Mouse (Mus musculus) kidney, adult 2 months (tissue): ENCODE measurements around the gene Klhdc8a. TPM values are rescaled to one million over a fixed set of nuclear protein-coding genes. Genes with fewer than 3 reads are reported as not detected.
A peak's percentile ranks its signal among the peaks of the same experiment; 100 is the strongest.

Experiments
- DNase-seq: peaks from one replicate; pipeline ENCODE4 v3.0.0; 2021
- H3K27ac ChIP-seq: fragments of 200-500 bp; 2 replicates; pipeline ENCODE4 v1.5.1; 2012; ENCODE audit warnings: low read depth, low read length, control low read depth, inconsistent platforms; ENCODE audit not compliant: insufficient read depth
- H3K27me3 ChIP-seq: fragments of 200-500 bp; replicated peaks from 2 replicates; pipeline ENCODE4 v1.6.1; 2012; ENCODE audit warnings: mild to moderate bottlenecking, moderate library complexity, low read length, inconsistent platforms; ENCODE audit not compliant: control insufficient read depth, insufficient read depth
- H3K36me3 ChIP-seq: fragments of 200-500 bp; 2 replicates; pipeline ENCODE4 v1.6.1; 2012; ENCODE audit warnings: mild to moderate bottlenecking, moderate library complexity, low read length, inconsistent platforms; ENCODE audit not compliant: control insufficient read depth, insufficient read depth
- H3K4me1 ChIP-seq: fragments of 200-500 bp; 2 replicates; pipeline ENCODE4 v1.6.1; 2011; ENCODE audit warnings: low read length; ENCODE audit not compliant: control insufficient read depth, insufficient read depth
- H3K4me3 ChIP-seq: fragments of 200-500 bp; 2 replicates; pipeline ENCODE4 v1.5.1; 2011; ENCODE audit warnings: mild to moderate bottlenecking, low read depth, low read length, control low read depth; ENCODE audit not compliant: insufficient read depth
- CTCF ChIP-seq: fragments of 200-500 bp; conservative IDR thresholded peaks from 2 replicates; pipeline ENCODE4 v1.5.1; 2011; ENCODE audit warnings: low read depth, mild to moderate bottlenecking, control low read depth, low read length, moderate library complexity, mixed read lengths; ENCODE audit not compliant: insufficient read depth, insufficient read length
- POLR2A ChIP-seq: fragments of 200-500 bp; IDR thresholded peaks from one replicate; pipeline ENCODE4 v1.6.1; 2011; ENCODE audit warnings: low read depth, low read length, control low read depth
- WGBS: fragments of 180-500 bp; shearing (Covaris S2); methylation state at CpG from one replicate; pipeline ENCODE4 v1.1.7; 2018; 5-methylcytosine and 5-hydroxymethylcytosine counted together
- polyA plus RNA-seq: library from polyadenylated mRNA; depleted of rRNA; stranded (reverse); fragments of >200 nt; gene quantifications from 2 replicates; pipeline ENCODE4 v1.2.3, GENCODE M21; 2012

Gene Klhdc8a
- polyA plus RNA-seq, 1 experiment: 15.7 TPM

DNA sequence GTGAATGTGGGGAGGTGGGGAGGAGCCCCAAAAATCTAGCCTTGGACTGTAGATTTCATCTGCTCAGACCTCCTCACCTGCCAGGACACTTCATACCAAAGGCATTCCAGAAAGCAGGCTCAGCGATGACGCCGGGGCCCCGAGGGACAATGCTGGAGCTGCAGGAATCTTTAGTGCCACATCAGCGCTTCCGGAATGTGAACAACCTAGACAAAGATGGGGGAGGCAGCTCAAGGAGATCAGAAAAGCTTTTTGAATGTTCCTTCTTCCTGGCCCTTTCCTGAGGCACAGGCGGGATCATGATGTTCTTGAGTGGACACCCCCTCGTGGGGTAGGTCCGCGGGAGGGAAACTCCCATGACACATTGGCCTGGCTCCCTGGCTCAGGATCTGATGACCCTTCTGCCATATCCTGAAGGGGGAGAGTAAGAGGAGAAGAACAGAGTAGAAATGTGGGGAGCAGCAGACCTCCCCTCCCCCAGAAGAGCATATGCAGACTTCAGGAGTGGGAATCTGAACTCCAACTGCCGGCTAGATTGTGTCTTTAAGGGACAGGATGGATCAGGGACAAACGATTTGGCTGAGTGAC is 37.0 kb downstream of the Klhdc8a start:
- H3K4me3 ChIP-seq: no peak overlapping the region
- H3K27me3 ChIP-seq: no peaks in the 10 kb centered on the region
- WGBS: 9% methylated on average over 12 of the region's 12 CpGs
- TF ChIP-seq CTCF: no peak
- TF ChIP-seq POLR2A: no peak
- H3K36me3 ChIP-seq: peaks cover 9% of the 10 kb centered on the region; the same call in 1 of the 2 replicates
- peaks cover 64% of the 10 kb centered on the region for H3K4me1 ChIP-seq
- peak; percentile 91 for DNase-seq
- H3K27ac ChIP-seq: peak overlapping the region; percentile 91

DNA sequence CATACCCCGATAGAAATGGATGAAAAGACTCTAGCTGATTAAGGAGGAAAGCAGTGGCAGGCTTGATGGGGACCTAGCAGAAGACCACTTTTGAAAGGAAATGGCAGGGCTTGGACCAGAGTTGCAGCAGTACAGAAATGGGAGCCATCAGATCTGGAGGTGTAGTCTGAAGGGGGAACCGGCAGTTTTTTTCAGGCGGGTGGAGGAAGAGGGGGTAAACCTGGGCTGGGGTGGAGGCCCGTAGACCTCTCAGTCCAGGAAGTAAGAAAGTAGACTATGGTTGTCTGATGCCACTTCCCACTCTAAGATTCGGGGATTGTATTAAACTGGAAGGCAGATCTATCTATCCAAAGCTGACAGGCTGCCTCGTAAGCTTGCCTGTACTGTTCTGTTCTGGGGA is 38.5 kb downstream of the Klhdc8a start:
- H3K36me3 ChIP-seq: peaks cover 1% of the 10 kb centered on the region; the same call in 1 of the 2 replicates
- TF ChIP-seq CTCF: no peak
- 76% methylated on average over 6 of the region's 6 CpGs for WGBS
- H3K4me3 ChIP-seq: no peak overlapping the region
- H3K27ac ChIP-seq: peak overlapping the region; percentile 84
- H3K4me1 ChIP-seq: peaks cover 65% of the 10 kb centered on the region
- H3K27me3 ChIP-seq: no peaks in the 10 kb centered on the region
- no peak for DNase-seq

DNA sequence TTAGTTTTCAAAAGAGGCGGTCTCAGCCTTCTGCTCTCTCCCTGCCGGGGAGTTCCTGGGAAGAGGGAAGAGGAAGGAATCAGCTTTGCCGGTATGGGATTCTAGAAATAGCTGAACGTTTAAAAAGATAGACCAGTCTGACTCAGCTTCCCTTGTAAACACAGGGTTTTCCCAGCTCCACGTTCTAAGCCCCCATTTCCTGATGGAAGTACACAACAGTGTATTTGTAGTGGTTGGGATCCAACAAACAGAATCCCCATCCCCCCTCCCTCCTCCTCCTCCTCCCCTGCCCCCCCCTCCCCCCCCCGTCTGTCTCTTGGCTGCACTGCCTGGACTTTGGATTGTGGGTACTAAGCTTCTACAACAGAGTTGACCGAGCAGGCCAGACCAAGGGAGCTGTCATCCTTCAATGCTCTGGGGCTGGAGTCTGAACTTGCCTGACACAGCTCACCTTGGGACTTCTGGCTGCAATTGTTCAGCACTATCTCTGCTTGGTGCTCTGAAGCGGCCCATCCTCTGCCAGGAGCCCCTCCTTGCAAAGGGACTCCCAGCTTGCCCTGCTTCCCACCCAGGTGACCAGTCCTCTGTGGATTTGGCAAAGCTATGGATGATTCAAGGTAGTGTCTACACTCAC is 39.7 kb downstream of the Klhdc8a start:
- TF ChIP-seq POLR2A (no peak), CTCF (no peak)
- peak overlapping the region; percentile 65 for H3K27ac ChIP-seq
- H3K27me3 ChIP-seq: no peaks in the 10 kb centered on the region
- no peak overlapping the region for H3K4me3 ChIP-seq
- 19% methylated on average over 8 of the region's 8 CpGs for WGBS
- H3K4me1 ChIP-seq: peaks cover 66% of the 10 kb centered on the region
- DNase-seq: peak; percentile 90
- no peaks in the 10 kb centered on the region for H3K36me3 ChIP-seq

DNA sequence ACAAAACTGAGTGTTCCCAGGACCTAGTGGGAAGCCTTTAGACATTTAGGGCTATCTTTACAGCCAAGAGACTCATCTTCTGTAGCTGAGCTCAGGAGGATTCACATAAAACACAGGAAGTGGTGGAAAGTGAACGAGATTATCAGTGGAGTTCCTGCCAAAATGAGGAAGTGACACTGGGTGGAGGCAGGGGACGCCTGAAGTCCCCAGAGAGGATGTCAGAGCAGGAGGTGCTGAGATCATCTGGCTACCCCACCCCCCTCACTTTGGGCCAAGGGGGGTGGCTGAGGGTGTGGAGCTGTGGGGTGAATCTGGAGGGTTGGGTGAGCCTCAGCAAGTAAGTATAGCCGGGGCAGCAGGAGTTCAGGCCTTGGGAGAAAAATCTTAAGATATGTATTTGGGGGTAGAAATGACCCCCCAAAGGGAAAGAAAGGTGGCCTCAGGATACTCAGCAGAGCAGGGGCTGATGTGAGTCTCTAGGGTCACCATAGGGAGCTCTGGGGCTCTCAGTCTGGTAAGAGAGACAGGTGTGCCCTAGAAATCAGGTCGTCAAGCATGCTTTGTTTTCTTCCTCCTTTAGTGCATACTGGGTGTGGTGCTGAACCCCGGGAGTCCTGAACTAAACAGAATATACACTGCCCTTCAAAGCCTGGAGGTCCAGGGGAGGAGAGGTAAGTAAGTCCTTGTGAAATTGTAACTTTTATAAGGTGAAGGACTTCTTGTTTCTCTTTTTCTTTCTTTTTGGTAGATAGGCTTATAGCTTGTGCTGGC is 43.5 kb downstream of the Klhdc8a start:
- peak overlapping the region; percentile 80 for H3K27ac ChIP-seq
- no peaks in the 10 kb centered on the region for H3K36me3 ChIP-seq
- WGBS: 45% methylated on average over 5 of the region's 5 CpGs
- no peak overlapping the region for H3K4me3 ChIP-seq
- TF ChIP-seq CTCF (no peak), POLR2A (no peak)
- peaks cover 45% of the 10 kb centered on the region for H3K4me1 ChIP-seq
- DNase-seq: peak; percentile 89
- H3K27me3 ChIP-seq: no peaks in the 10 kb centered on the region

DNA sequence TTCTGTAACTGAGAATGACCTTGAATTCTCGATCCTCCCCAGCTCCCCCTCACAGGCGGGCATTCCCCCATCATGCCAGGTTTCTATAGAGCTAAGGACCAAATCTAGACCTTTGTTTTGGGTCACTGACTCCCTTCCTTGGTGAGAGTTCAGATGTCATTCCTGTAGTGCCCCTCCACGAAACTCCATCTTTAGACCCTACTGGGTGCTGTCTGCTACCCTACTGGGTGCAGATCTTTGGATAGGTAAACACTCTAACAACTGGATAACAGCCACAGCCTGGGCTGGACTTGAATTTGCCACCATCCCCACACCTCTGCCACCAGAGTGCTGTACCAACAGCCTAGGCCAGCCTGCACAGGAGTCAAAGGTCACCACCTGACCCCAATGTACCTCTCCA is 44.1 kb downstream of the Klhdc8a start:
- Histone ChIP-seq H3K4me3 (no peak overlapping the region), H3K36me3 (no peaks in the 10 kb centered on the region), H3K4me1 (peaks cover 39% of the 10 kb centered on the region), H3K27ac (peak overlapping the region; percentile 6; the same call in 1 of the 2 replicates), H3K27me3 (no peaks in the 10 kb centered on the region)
- no peak for TF ChIP-seq POLR2A
- no peak for DNase-seq
- 42% methylated on average over 3 of the region's 3 CpGs for WGBS

DNA sequence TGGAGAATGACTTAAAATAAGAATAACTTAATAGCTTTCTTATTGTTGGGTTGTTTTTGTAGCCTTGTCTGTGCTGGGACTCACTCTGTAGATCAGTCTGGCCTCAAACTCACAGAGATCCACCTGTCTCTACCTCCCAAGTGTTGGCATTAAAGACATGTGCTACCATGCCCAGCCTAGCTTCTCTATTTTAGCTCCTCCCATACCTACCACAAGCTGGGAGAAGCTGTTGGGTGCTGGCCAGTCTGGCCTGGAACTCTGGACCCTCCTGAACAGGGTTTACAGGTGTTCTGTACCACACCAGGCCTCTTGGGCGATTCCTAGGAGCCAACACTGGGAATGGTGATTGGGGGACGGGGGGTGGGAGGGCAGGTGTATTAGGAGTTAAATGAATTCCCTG is 44.8 kb downstream of the Klhdc8a start:
- H3K27me3 ChIP-seq: no peaks in the 10 kb centered on the region

DNA sequence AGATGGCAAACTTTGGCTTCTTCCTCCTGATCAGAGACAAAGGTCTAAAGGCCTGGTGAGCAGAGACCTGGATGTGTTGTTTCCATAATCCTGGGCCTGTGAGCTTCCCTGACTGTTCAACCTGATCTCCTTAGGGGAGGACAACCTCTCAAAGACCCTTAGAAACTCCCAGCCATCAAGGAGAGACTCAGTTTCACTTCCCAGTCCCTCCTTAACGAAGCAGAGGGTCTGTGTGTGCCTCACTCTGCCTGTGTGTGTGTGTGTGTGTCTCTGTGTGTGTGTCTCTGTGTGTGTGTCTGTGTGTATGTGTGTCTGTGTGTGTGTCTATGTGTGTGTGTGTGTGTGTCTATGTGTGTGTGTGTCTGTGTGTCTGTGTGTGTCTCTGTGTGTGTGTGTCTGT is 45.2 kb downstream of the Klhdc8a start:
- no peaks in the 10 kb centered on the region for H3K27me3 ChIP-seq
- 88% methylated on average over 1 of the region's 1 CpGs for WGBS
- peaks cover 28% of the 10 kb centered on the region for H3K4me1 ChIP-seq
- H3K27ac ChIP-seq: no peak overlapping the region
- no peak for TF ChIP-seq POLR2A
- TF ChIP-seq CTCF: no peak
- DNase-seq: no peak
- H3K4me3 ChIP-seq: no peak overlapping the region
- H3K36me3 ChIP-seq: no peaks in the 10 kb centered on the region

More for the DNA sequence above, 44.8 kb downstream of the Klhdc8a start:
- Histone ChIP-seq H3K4me1 (peaks cover 33% of the 10 kb centered on the region), H3K27ac (no peak overlapping the region), H3K4me3 (no peak overlapping the region), H3K36me3 (no peaks in the 10 kb centered on the region)
- TF ChIP-seq CTCF (no peak), POLR2A (no peak)
- 89% methylated on average over 2 of the region's 2 CpGs for WGBS
- no peak for DNase-seq

DNA sequence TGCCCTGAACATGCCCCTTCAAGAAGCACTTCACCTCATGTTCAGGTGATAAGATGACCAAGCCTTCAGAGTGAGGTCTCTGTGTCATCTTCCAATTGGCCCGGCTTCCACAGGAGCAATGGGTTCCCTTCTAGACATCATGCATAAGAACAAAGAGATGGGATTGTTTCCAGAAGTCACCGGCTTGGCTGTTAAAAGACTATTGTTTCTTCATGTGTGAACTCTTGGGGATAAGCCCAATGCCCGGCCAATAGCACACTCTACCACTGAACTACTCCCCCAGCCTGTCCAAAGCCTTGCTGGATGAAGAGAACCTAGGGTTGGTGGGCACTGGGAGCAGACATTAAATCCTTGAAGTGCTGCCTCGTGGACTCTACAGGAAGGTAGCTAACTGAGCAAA is 47.1 kb downstream of the Klhdc8a start:
- TF ChIP-seq POLR2A (no peak), CTCF (no peak)
- H3K36me3 ChIP-seq: no peaks in the 10 kb centered on the region
- no peaks in the 10 kb centered on the region for H3K27me3 ChIP-seq
- no peak overlapping the region for H3K27ac ChIP-seq
- H3K4me3 ChIP-seq: no peak overlapping the region
- no peak for DNase-seq
- peaks cover 24% of the 10 kb centered on the region for H3K4me1 ChIP-seq
- WGBS: 76% methylated on average over 4 of the region's 4 CpGs
